Mouse (Mus musculus): ENCODE results near the gene Rtkn. TPM values are rescaled to one million over a fixed set of nuclear protein-coding genes. Genes with fewer than 3 reads are reported as not detected.

Gene Rtkn
- polyA plus RNA-seq, 1 experiment from 2014 or later: 11.6 TPM

DNA sequence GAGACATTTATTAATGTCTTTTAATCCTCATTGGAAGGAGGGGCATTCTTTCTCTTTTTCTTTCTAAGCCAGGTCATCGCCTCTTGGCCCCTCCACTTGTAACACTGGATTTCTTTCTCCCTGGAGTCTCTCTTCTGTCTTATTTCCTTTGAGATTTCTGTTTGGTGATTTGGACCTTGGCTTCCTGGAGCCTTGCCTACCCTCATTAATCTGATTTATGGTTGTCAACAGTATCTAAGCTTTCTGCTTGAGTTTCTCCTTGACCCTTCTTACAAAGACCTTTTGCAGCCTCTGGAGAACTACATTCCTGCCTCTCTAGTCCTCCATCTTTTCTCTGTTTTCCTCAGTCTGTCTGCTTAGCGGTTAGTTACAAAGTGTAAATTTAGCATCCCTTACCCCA, 36.9 kb upstream of the Rtkn start:
- no peaks in the 10 kb centered on the region; the same call in 1 of the 2 replicates for H3K27me3 ChIP-seq (ENCODE audit: control insufficient read depth, insufficient read depth, low read length)
- H3K4me1 ChIP-seq (ENCODE audit: control insufficient read depth in 2 of 2, insufficient read depth in 2 of 2, low read length in 2 of 2): peaks cover 10 to 12% of the 10 kb centered on the region in 2 experiments; a peak in 3 of 4 replicates
- H3K36me3 ChIP-seq (ENCODE audit: control insufficient read depth, insufficient read depth, low read length): peaks cover under 1% of the 10 kb centered on the region; the same call in 1 of the 2 replicates
- no peak overlapping the region for H3K4me3 ChIP-seq (ENCODE audit: control insufficient read depth in 1 of 2, insufficient read depth in 1 of 2, low read depth in 1 of 2, low read length in 2 of 2)
- ATAC-seq (ENCODE audit: insufficient number of reproducible peaks, insufficient read depth, low FRiP score, low read depth): no peak
- no peak overlapping the region for H3K27ac ChIP-seq (replicated peaks in 1 of 2; ENCODE audit: control insufficient read depth in 1 of 2, insufficient read depth in 1 of 2, low read depth in 2 of 2, low read length in 2 of 2)
- no peak overlapping the region for H3K4me2 ChIP-seq (ENCODE audit: low read length)
- no peaks in the 10 kb centered on the region for H3K9me3 ChIP-seq (ENCODE audit: control insufficient read depth, low read length)
- H3K9ac ChIP-seq (ENCODE audit: low read length): no peak overlapping the region
- 55% methylated on average over 2 of the region's 2 CpGs for WGBS

DNA sequence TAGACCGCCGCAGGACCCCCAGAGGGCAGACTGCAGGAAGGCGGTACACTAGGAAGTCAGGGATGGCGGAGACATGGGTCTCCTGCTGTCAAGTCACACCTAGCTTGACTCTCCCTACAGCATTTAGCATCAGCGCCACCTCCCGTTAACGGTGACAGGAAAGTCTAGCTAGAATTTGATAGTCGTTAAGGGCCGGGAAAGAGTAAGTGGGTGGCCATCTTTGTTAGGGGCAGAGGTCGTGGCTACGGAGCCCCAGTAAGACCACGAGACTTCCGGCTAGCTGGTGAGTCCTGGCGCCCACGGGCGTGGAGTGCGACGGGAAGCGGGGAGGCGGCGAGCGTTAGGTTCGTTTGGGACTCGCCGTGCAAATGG, 34.0 kb upstream of the Rtkn start, which contains the start of the genes Ccdc142 and Gm42688:
Gene Ccdc142 (plus strand): TSS at position 286 of the 372 bp plus-strand sequence.
Gene Gm42688 (plus strand): TSS at position 302 of the 372 bp plus-strand sequence.
- peak within 1 kb of the TSS; percentile 6 to 80; a peak in 3 of 4 replicates for H3K27ac ChIP-seq (replicated peaks in 1 of 2; ENCODE audit: control insufficient read depth in 1 of 2, insufficient read depth in 1 of 2, low read depth in 2 of 2, low read length in 2 of 2)
- peaks cover 3% of the 10 kb centered on the region; the same call in 1 of the 2 replicates for H3K36me3 ChIP-seq (ENCODE audit: control insufficient read depth, insufficient read depth, low read length)
- ATAC-seq (ENCODE audit: insufficient number of reproducible peaks, insufficient read depth, low FRiP score, low read depth): peak; percentile 68
- peaks cover 10 to 13% of the 10 kb centered on the region in 2 experiments; a peak in 3 of 4 replicates for H3K4me1 ChIP-seq (ENCODE audit: control insufficient read depth in 2 of 2, insufficient read depth in 2 of 2, low read length in 2 of 2)
- no peaks in the 10 kb centered on the region for H3K9me3 ChIP-seq (ENCODE audit: control insufficient read depth, low read length)
- H3K4me3 ChIP-seq (ENCODE audit: control insufficient read depth in 1 of 2, insufficient read depth in 1 of 2, low read depth in 1 of 2, low read length in 2 of 2): peak within 1 kb of the TSS; percentile 62 to 67
- peak within 1 kb of the TSS; percentile 100 for H3K4me2 ChIP-seq (ENCODE audit: low read length)
- H3K9ac ChIP-seq (ENCODE audit: low read length): peak within 1 kb of the TSS; percentile 88
- WGBS: 2% methylated on average over 25 of the region's 25 CpGs
- no peaks in the 10 kb centered on the region for H3K27me3 ChIP-seq (ENCODE audit: control insufficient read depth, insufficient read depth, low read length)

DNA sequence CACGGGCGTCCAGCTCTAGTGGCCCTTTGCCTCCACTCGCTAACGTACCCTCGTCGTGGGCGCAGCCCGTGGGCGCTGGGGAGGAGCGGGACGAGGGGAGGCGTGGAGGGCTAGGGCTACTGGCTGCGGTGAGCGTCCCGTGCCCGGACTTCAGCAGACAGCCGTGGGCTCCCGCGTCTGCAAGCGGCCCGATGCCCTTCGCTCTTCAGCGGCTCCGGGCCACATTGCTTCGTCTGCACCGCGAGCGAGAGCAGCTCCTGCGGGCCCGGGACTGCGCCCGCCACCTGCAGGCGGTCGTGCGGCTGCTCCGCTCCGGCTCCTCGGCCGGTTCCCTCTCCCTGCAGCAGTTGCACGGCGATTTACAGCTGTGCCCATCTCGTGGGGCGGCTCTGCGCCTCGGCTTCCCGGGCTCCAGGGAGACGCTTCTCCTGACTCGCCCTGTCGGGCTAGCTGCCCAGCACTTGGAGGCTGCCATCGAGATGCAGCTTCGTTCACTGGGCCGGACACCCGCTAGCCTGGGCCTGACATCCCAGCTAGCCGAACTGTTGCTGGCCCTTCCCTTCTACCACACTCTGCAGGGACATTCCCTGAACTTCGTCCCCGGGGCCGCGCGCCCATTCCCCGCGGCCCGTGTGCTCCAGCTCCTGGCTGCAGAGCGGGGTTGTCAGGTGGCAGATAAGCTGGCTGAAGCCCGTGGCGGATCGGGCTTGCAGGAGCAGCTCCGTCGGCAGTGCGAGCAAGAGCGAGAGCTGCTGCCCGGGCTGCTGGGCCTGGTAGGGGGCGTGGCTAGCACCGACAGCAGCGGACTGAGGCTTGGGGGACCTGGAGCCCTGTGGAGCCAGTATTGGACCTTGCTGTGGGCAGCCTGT, 33.3 kb upstream of the Rtkn start:
- H3K4me2 ChIP-seq (ENCODE audit: low read length): peak overlapping the region; percentile 100
- ATAC-seq (ENCODE audit: insufficient number of reproducible peaks, insufficient read depth, low FRiP score, low read depth): peak; percentile 75
- H3K36me3 ChIP-seq (ENCODE audit: control insufficient read depth, insufficient read depth, low read length): peaks cover 8% of the 10 kb centered on the region
- peak overlapping the region; percentile 6 to 80; a peak in 3 of 4 replicates for H3K27ac ChIP-seq (replicated peaks in 1 of 2; ENCODE audit: control insufficient read depth in 1 of 2, insufficient read depth in 1 of 2, low read depth in 2 of 2, low read length in 2 of 2)
- H3K9ac ChIP-seq (ENCODE audit: low read length): peak overlapping the region; percentile 88
- WGBS: under 1% methylated on average over 74 of the region's 74 CpGs
- H3K27me3 ChIP-seq (ENCODE audit: control insufficient read depth, insufficient read depth, low read length): no peaks in the 10 kb centered on the region
- peak overlapping the region; percentile 62 to 67 for H3K4me3 ChIP-seq (ENCODE audit: control insufficient read depth in 1 of 2, insufficient read depth in 1 of 2, low read depth in 1 of 2, low read length in 2 of 2)
- H3K9me3 ChIP-seq (ENCODE audit: control insufficient read depth, low read length): no peaks in the 10 kb centered on the region
- peaks cover 10 to 13% of the 10 kb centered on the region in 2 experiments; a peak in 3 of 4 replicates for H3K4me1 ChIP-seq (ENCODE audit: control insufficient read depth in 2 of 2, insufficient read depth in 2 of 2, low read length in 2 of 2)

DNA sequence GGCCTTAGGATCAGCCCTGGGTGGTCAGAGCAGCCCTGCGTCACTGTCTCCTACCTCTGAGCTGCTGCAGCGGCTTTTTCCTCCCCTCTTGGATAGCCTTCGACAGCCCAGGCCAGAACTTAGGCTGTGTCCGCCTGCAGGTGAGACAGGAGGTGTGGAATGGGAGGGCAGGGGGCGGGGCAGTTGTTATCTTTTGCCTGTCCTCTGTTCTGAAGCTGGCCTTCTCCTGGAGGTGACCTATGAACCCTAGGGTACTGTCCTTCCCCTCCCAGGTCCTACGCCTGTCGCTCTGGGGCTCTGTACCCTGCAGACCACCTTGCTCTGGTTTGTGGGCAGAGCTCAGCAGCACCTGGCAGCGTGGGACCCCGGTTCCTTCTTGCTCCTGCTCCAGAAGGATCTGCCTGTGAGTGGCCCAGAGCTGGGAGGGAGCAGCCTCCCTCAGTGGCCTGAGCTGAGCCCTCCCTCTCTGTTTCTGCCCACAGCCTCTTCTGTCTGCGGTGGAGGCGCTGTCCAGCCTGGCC, 32.1 kb upstream of the Rtkn start:
- no peak for ATAC-seq (ENCODE audit: insufficient number of reproducible peaks, insufficient read depth, low FRiP score, low read depth)
- Histone ChIP-seq H3K9me3 (ENCODE audit: control insufficient read depth, low read length) (no peaks in the 10 kb centered on the region), H3K27ac (replicated peaks in 1 of 2; ENCODE audit: control insufficient read depth in 1 of 2, insufficient read depth in 1 of 2, low read depth in 2 of 2, low read length in 2 of 2) (no peak overlapping the region), H3K36me3 (ENCODE audit: control insufficient read depth, insufficient read depth, low read length) (peaks cover 12% of the 10 kb centered on the region), H3K9ac (ENCODE audit: low read length) (peak overlapping the region; percentile 88), H3K4me3 (ENCODE audit: control insufficient read depth in 1 of 2, insufficient read depth in 1 of 2, low read depth in 1 of 2, low read length in 2 of 2) (no peak overlapping the region), H3K4me1 (ENCODE audit: control insufficient read depth in 2 of 2, insufficient read depth in 2 of 2, low read length in 2 of 2) (peaks cover 16 to 20% of the 10 kb centered on the region in 2 experiments), H3K27me3 (ENCODE audit: control insufficient read depth, insufficient read depth, low read length) (no peaks in the 10 kb centered on the region), H3K4me2 (ENCODE audit: low read length) (peak overlapping the region; percentile 100)
- WGBS: 49% methylated on average over 11 of the region's 11 CpGs

DNA sequence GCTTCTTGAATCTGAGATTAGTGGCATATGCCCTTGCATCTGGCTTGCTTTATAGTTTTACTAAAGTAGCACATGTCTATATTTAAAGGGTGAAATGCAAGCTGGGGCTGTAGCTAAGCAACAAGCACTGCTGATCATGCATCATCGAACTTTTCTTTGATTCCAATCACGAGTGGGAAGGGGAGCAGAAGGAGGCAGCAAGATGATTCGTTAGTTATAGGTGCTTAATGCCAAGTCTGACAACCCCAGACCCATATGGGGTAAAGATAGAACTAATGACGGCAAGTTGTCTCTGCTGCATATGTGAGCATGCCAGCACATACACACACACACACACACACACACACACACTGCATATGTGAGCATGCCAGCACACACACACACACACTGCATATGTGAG, 31.1 kb upstream of the Rtkn start:
- Histone ChIP-seq H3K4me2 (ENCODE audit: low read length) (no peak overlapping the region), H3K9ac (ENCODE audit: low read length) (no peak overlapping the region), H3K27ac (replicated peaks in 1 of 2; ENCODE audit: control insufficient read depth in 1 of 2, insufficient read depth in 1 of 2, low read depth in 2 of 2, low read length in 2 of 2) (no peak overlapping the region), H3K4me3 (ENCODE audit: control insufficient read depth in 1 of 2, insufficient read depth in 1 of 2, low read depth in 1 of 2, low read length in 2 of 2) (no peak overlapping the region), H3K9me3 (ENCODE audit: control insufficient read depth, low read length) (no peaks in the 10 kb centered on the region), H3K4me1 (ENCODE audit: control insufficient read depth in 2 of 2, insufficient read depth in 2 of 2, low read length in 2 of 2) (peaks cover 16 to 24% of the 10 kb centered on the region in 2 experiments), H3K36me3 (ENCODE audit: control insufficient read depth, insufficient read depth, low read length) (peaks cover 12% of the 10 kb centered on the region), H3K27me3 (ENCODE audit: control insufficient read depth, insufficient read depth, low read length) (no peaks in the 10 kb centered on the region)
- 74% methylated on average over 4 of the region's 4 CpGs for WGBS
- ATAC-seq (ENCODE audit: insufficient number of reproducible peaks, insufficient read depth, low FRiP score, low read depth): no peak

DNA sequence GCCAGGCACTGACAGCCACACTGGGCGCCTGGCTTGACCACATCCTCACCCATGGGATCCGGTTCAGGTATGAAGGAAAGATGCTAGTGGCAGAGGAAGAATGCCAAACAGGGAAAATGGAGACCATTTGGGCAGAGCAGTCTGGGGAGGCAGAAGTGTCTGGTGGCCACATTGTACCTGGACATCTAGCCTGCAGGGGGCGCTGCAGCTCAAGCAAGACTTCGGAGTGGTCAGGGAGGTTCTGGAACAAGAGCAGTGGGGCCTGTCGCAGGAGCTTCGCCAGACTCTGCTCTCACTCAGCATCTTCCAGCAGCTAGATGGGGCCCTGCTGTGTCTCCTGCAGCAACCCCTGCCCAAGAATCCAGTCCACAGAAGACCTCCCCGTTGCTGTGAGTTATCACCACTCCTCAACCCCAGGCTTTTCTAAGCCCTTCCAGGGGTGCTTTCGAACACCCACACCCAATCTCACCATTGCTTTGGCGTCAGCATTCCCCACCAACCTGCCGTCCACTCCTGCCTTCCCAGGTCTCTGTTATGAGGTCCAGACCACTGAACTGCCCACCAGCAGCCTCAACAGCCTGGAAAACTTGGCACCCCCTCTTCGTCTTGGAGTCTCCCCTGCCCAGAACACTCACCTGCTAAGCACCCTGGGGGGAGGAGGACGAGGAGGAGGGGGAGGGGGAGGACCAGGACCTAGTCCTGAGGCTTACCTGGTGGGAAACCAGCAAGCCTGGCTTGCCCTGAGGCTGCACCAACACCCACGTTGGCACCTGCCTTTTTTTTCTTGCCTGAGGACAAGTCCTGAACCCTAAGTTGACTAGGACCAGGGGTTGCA, 27.5 kb upstream of the Rtkn start:
- Histone ChIP-seq H3K27ac (replicated peaks in 1 of 2; ENCODE audit: control insufficient read depth in 1 of 2, insufficient read depth in 1 of 2, low read depth in 2 of 2, low read length in 2 of 2) (no peak overlapping the region), H3K4me3 (ENCODE audit: control insufficient read depth in 1 of 2, insufficient read depth in 1 of 2, low read depth in 1 of 2, low read length in 2 of 2) (peak overlapping the region in 1 of 2 experiments; percentile 63; a peak in 2 of 4 replicates)
- ATAC-seq (ENCODE audit: insufficient number of reproducible peaks, insufficient read depth, low FRiP score, low read depth): no peak

More for the DNA sequence above, 27.5 kb upstream of the Rtkn start:
- peak overlapping the region; percentile 81 for H3K9ac ChIP-seq (ENCODE audit: low read length)
- H3K9me3 ChIP-seq (ENCODE audit: control insufficient read depth, low read length): no peaks in the 10 kb centered on the region
- H3K36me3 ChIP-seq (ENCODE audit: control insufficient read depth, insufficient read depth, low read length): peaks cover 29% of the 10 kb centered on the region
- peak overlapping the region; percentile 80 for H3K4me2 ChIP-seq (ENCODE audit: low read length)
- no peaks in the 10 kb centered on the region for H3K27me3 ChIP-seq (ENCODE audit: control insufficient read depth, insufficient read depth, low read length)
- peaks cover 13 to 32% of the 10 kb centered on the region in 2 experiments for H3K4me1 ChIP-seq (ENCODE audit: control insufficient read depth in 2 of 2, insufficient read depth in 2 of 2, low read length in 2 of 2)
- WGBS: 39% methylated on average over 13 of the region's 13 CpGs
